Mouse (Mus musculus) thymus, adult 2 months (tissue): ENCODE measurements at regions not wholly inside any gene's neighbourhood (a gene's known extent, or its start where the extent isn't known, plus 50 kb on each side); places are given as distances from the start of the nearest gene placed in this dataset.

Experiments used
- DNase-seq: peaks from one replicate; pipeline ENCODE4 v3.0.0; 2021
- H3K27ac ChIP-seq: fragments of 200-500 bp; 2 replicates; pipeline ENCODE4 v1.5.1; 2012; ENCODE audit warnings: low read length, control low read depth; ENCODE audit not compliant: control insufficient read depth, insufficient read depth
- H3K27me3 ChIP-seq: fragments of 200-500 bp; 2 replicates; pipeline ENCODE4 v1.6.1; 2012; ENCODE audit warnings: mild to moderate bottlenecking, low read length, moderate library complexity, mixed read lengths; ENCODE audit not compliant: control insufficient read depth, insufficient read depth
- H3K36me3 ChIP-seq: fragments of 200-500 bp; 2 replicates; pipeline ENCODE4 v1.6.1; 2012; ENCODE audit warnings: mild to moderate bottlenecking, low read length, moderate library complexity; ENCODE audit not compliant: control insufficient read depth, insufficient read depth
- H3K4me1 ChIP-seq: fragments of 200-500 bp; replicated peaks from 2 replicates; pipeline ENCODE4 v1.6.1; 2012; ENCODE audit warnings: low read length; ENCODE audit not compliant: control insufficient read depth, insufficient read depth
- H3K4me3 ChIP-seq: fragments of 200-500 bp; 2 replicates; pipeline ENCODE4 v1.5.1; 2012; ENCODE audit warnings: mild to moderate bottlenecking, low read length, control low read depth, moderate library complexity; ENCODE audit not compliant: control insufficient read depth, insufficient read depth
- CTCF ChIP-seq: fragments of 200-500 bp; IDR thresholded peaks from 2 replicates; pipeline ENCODE4 v1.5.1; 2012; ENCODE audit warnings: mild to moderate bottlenecking, control low read depth, low read length, moderate library complexity, borderline replicate concordance; ENCODE audit not compliant: control insufficient read depth, poor library complexity, insufficient read depth; ENCODE audit errors: extremely low read depth
- POLR2A ChIP-seq: fragments of 200-500 bp; IDR thresholded peaks from 2 replicates; pipeline ENCODE4 v1.6.1; 2012; ENCODE audit warnings: mild to moderate bottlenecking, low read length, control low read depth, moderate library complexity; ENCODE audit not compliant: control insufficient read depth, poor library complexity, insufficient read depth; ENCODE audit errors: extremely low read depth
- WGBS: fragments of 180-500 bp; shearing (Covaris S2); methylation state at CpG from one replicate; pipeline ENCODE4 v1.1.7; 2018; 5-methylcytosine and 5-hydroxymethylcytosine counted together

- H3K27me3 ChIP-seq = no peaks in the 10 kb centered on the region
- DNase-seq = no peak
- no peaks in the 10 kb centered on the region for H3K4me1 ChIP-seq
- no peaks in the 10 kb centered on the region for H3K36me3 ChIP-seq
- no peak overlapping the region for H3K27ac ChIP-seq
- TF ChIP-seq POLR2A (no peak), CTCF (no peak)
- no peak overlapping the region for H3K4me3 ChIP-seq
- WGBS = 48% methylated on average over 1 of the region's 1 CpGs
Measured at GRCm38 (mm10) chr10:96901150-96901549, 284.3 kb downstream of the Btg1 start.

- WGBS = 96% methylated on average over 4 of the region's 4 CpGs
- DNase-seq = no peak
- Histone ChIP-seq H3K4me3 (no peak overlapping the region), H3K36me3 (no peaks in the 10 kb centered on the region), H3K27me3 (no peaks in the 10 kb centered on the region), H3K27ac (no peak overlapping the region), H3K4me1 (no peaks in the 10 kb centered on the region)
- TF ChIP-seq POLR2A (no peak), CTCF (no peak)
Measured at GRCm38 (mm10) chr10:96905098-96905809, 288.4 kb downstream of the Btg1 start.

- no peak overlapping the region for H3K27ac ChIP-seq
- no peak for DNase-seq
- TF ChIP-seq POLR2A = no peak
- no peak for TF ChIP-seq CTCF
- no peaks in the 10 kb centered on the region for H3K36me3 ChIP-seq
- no peaks in the 10 kb centered on the region for H3K4me1 ChIP-seq
- no peak overlapping the region for H3K4me3 ChIP-seq
- H3K27me3 ChIP-seq = no peaks in the 10 kb centered on the region
- WGBS = 13% methylated on average over 1 of the region's 1 CpGs
Measured at GRCm38 (mm10) chr10:96909661-96910315, 293.0 kb downstream of the Btg1 start.

GRCm38 (mm10) chr10:96921181-96921580 lies 304.4 kb downstream of the Btg1 start:
- H3K4me1 ChIP-seq = no peaks in the 10 kb centered on the region
- 98% methylated on average over 1 of the region's 1 CpGs for WGBS
- no peaks in the 10 kb centered on the region for H3K27me3 ChIP-seq
- no peaks in the 10 kb centered on the region for H3K36me3 ChIP-seq
- no peak for TF ChIP-seq POLR2A
- no peak for TF ChIP-seq CTCF
- H3K27ac ChIP-seq = no peak overlapping the region
- no peak for DNase-seq
- H3K4me3 ChIP-seq = no peak overlapping the region

DNA sequence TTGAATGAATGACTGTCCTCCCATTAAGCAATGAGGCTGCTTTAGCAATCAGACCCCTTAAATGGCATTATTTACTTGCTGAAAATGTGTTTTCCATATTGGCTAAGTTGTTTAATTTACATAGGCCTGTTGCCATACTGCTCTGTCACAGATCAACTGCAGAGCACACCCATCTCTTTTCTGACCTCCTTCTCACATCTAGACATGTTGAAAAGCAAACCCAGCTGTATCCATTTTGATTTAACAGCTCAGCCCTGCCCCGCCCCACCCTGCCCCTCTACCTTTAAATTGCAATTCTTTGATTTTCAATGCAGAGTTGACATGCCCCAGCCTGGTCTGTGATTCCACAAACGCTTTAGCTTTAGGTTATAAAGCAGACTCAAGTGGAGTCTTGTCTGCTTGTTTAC lies 307.5 kb downstream of the Btg1 start:
- WGBS = 96% methylated on average over 2 of the region's 2 CpGs
- Histone ChIP-seq H3K4me3 (no peak overlapping the region), H3K4me1 (no peaks in the 10 kb centered on the region), H3K36me3 (no peaks in the 10 kb centered on the region), H3K27ac (no peak overlapping the region), H3K27me3 (no peaks in the 10 kb centered on the region)
- TF ChIP-seq POLR2A (no peak), CTCF (no peak)
- DNase-seq = no peak

DNA sequence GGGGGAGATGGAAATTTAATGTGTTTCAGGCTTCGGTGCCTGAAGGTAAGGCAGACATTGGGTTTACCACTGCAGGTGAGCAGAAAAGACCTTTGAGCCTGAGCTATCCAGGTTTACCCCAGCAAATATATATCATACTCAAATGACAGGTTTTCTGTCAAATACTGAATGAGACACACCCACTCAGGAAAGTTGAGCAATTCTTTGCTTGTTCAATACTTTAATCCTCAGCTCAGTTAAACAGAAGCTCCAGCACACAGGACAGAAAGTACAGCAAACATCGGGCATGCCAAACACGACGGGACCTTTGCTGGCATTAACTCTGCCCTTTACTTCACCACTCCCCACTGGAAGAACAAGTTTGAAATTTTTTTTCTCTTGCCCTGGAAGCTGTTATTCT lies 307.9 kb downstream of the Btg1 start:
- TF ChIP-seq CTCF = no peak
- TF ChIP-seq POLR2A = no peak
- Histone ChIP-seq H3K4me3 (no peak overlapping the region), H3K36me3 (no peaks in the 10 kb centered on the region), H3K4me1 (no peaks in the 10 kb centered on the region), H3K27me3 (no peaks in the 10 kb centered on the region), H3K27ac (no peak overlapping the region)
- no peak for DNase-seq
- 92% methylated on average over 4 of the region's 4 CpGs for WGBS
